10 mouse cellular contexts compared by ENCODE assay signal in genomic region chr16:87263571-87263970, GRCm38 (mm10).
DNase-seq lines count a peak whose midpoint lies in the region; ATAC-seq lines count a peak whose summit lies in the region.
"Had no signal": no experiment of that assay in that cellular context is flagged by ENCODE, and none has a peak within 500 bp of the region (broad histone marks: within the 10 kb centered on the region; RNA-seq: fewer than 3 reads in every experiment).

No protein-coding gene starts in this region.

- no peaks in the 10 kb centered on the region for H3K27me3 ChIP-seq in heart, embryonic 16.5 days (ENCODE audit: control insufficient read depth, insufficient read depth, low read length)
- H3K27me3 ChIP-seq: megakaryocyte, embryonic 14.5 days; stomach, embryonic 15.5 days had no signal

- WGBS in heart, embryonic 16.5 days = 10% methylated on average over 4 of the region's 4 CpGs

- peak overlapping the region; percentile 67 for H3K9ac ChIP-seq in heart, embryonic 16.5 days (ENCODE audit: low read length)
- H3K9ac ChIP-seq: stomach, embryonic 15.5 days had no signal

- H3K4me3 ChIP-seq in heart, embryonic 16.5 days (ENCODE audit: low read length) = no peak overlapping the region
- H3K4me3 ChIP-seq: megakaryocyte, embryonic 14.5 days; stomach, embryonic 15.5 days had no signal

- ATAC-seq in heart, embryonic 16.5 days (replicated peaks; ENCODE audit: extremely low read depth, insufficient read depth, low FRiP score) = peak; percentile 76
- no peak for ATAC-seq in erythroblast, adult 5-6 weeks (replicated peaks; ENCODE audit: low FRiP score, poor library complexity, severe bottlenecking)
- ATAC-seq in erythroid progenitor cell, adult 5-6 weeks (replicated peaks; ENCODE audit: low FRiP score, poor library complexity, severe bottlenecking) = no peak

- H3K4me2 ChIP-seq in heart, embryonic 16.5 days (ENCODE audit: low read depth, low read length) = no peak overlapping the region
- H3K4me2 ChIP-seq: stomach, embryonic 15.5 days had no signal

- DNase-seq in kidney, postnatal 14 days = peak; percentile 64
- no peak for DNase-seq in kidney, adult 18-20 months
- DNase-seq in adrenal gland, adult (ENCODE audit: inconsistent age in 2 of 2, low spot score in 1 of 2) = peak; percentile 70 to 86
- peak; percentile 38 for DNase-seq in cerebellum, adult 8-10 months
- no peak for DNase-seq in thymus, postnatal 4 days

- peak overlapping the region; percentile 99 for H3K27ac ChIP-seq in heart, embryonic 16.5 days (ENCODE audit: low read length)
- H3K27ac ChIP-seq: stomach, embryonic 15.5 days had no signal

- no peaks in the 10 kb centered on the region for H3K36me3 ChIP-seq in heart, embryonic 16.5 days (ENCODE audit: control insufficient read depth, insufficient read depth)
- H3K36me3 ChIP-seq: stomach, embryonic 15.5 days had no signal

- H3K4me1 ChIP-seq in heart, embryonic 16.5 days (ENCODE audit: control insufficient read depth, insufficient read depth, low read length) = peaks cover 45% of the 10 kb centered on the region
- H3K4me1 ChIP-seq: megakaryocyte, embryonic 14.5 days; stomach, embryonic 15.5 days had no signal

- no peaks in the 10 kb centered on the region for H3K9me3 ChIP-seq in heart, embryonic 16.5 days (replicated peaks; ENCODE audit: control insufficient read depth, low read length)
- H3K9me3 ChIP-seq: megakaryocyte, embryonic 14.5 days; stomach, embryonic 15.5 days had no signal

Comparison
In these comparisons a context has a peak if more than half of its experiments do, and no peak if none do; other contexts are left out.
1. DNase-seq: peak in kidney, postnatal 14 days (single experiment), adrenal gland, adult (2 of 2) and cerebellum, adult 8-10 months (single experiment); none in kidney, adult 18-20 months (single experiment) and thymus, postnatal 4 days (single experiment).